Mouse (Mus musculus) C2C12 (cell line): ENCODE measurements at regions not wholly inside any gene's neighbourhood (a gene's known extent, or its start where the extent isn't known, plus 50 kb on each side); places are given as distances from the start of the nearest gene placed in this dataset.

Source experiments
- CEBPB ChIP-seq: IDR thresholded peaks from one replicate; pipeline ENCODE4 v1.6.1; 2011; ENCODE audit warnings: low read depth, mild to moderate bottlenecking, control low read depth, moderate library complexity
- CTCF ChIP-seq: IDR thresholded peaks from one replicate; pipeline ENCODE4 v1.5.1; 2011; ENCODE audit not compliant: control insufficient read depth, insufficient read depth, insufficient read length
- MAX ChIP-seq: IDR thresholded peaks from one replicate; pipeline ENCODE4 v1.6.1; 2011; ENCODE audit warnings: mild to moderate bottlenecking, control low read depth
- MYOD1 ChIP-seq: IDR thresholded peaks from one replicate; pipeline ENCODE4 v1.6.1; 2011; ENCODE audit warnings: low read depth; ENCODE audit not compliant: control insufficient read depth, insufficient read length
- USF1 ChIP-seq: IDR thresholded peaks from one replicate; pipeline ENCODE4 v1.6.1; 2011; ENCODE audit warnings: low read depth, mild to moderate bottlenecking, control low read depth, moderate library complexity

GRCm38 (mm10) chr4:26740815-26741214 lies 394.1 kb upstream of the Manea start:
- no peak for TF ChIP-seq CTCF
- TF ChIP-seq MAX, result no peak
- TF ChIP-seq USF1, result peak; percentile 51
- TF ChIP-seq CEBPB, result no peak
- no peak for TF ChIP-seq MYOD1
